Mouse (Mus musculus) effector memory CD4-positive, alpha-beta T cell, adult 5 months (primary cell): ENCODE data around the gene Gm6034. TPM values are rescaled to one million over a fixed set of nuclear protein-coding genes. Genes with fewer than 3 reads are reported as not detected.

Experiments
- polyA plus RNA-seq: library from polyadenylated mRNA; unstranded; fragments of 100-300 nt; shearing (Covaris generic); gene quantifications from one replicate; pipeline ENCODE4 v1.2.1, GENCODE M21; 2017

Gm6034 gene
- 0.95 TPM for polyA plus RNA-seq

GRCm38 (mm10) chr17:36042610-36043169, at the start of gene Gm6034, which contains the start of gene H2-T22:
Gene Gm6034, plus strand, starts transcription at chr17:36042961.
Gene H2-T22, minus strand, starts transcription at chr17:36042747.

DNA sequence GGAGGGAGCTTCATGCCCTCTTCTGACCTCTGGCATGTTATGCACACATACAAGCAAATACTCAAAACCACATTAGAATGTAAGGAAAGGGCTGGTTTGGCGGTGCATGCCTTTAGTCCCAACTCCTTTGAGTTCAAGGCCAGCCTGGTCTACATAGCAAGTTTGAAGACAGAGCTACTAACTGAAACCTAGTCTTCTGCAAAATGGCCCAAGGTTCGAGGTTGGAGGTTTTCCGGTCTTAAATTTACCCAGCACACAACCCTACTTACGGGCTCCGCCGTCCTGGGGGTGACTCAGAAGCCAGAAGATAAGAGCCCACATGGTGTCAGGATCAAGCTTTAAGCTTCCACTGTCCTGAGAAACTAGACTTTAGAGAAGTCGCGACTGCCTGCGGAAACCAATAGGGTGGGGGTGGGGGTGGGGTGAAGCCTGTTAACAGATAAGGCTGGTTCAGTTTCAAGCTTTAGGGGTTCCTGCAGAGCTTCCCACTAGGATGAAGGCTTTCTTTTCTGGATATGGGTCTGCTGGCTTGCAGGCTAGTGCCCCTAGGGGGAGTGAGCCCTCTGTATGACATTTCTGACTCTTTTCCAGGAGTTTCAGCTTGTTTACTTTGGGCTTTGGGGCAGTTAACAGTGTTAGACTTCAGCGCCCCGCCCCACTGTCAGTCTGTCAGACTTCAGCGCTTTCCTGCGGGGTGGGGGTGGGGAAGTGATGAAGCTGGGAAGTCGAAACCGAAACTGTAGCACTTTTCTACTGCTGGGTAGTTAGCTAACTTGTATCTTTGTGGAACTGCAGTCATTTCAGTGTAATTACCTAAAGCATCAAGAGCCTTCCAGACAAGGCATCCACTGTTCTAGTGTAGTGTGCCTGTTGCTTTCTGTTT, 22.3 kb upstream of the Gm6034 start, which contains the start of gene H2-T24:
H2-T24 (minus strand) TSS at position 370 of the 883 bp plus-strand sequence.

GRCm38 (mm10) chr17:36032351-36032875, 10.3 kb upstream of the Gm6034 start, which contains the start of gene H2-T23:
Gene H2-T23, minus strand, starts transcription at chr17:36032855.

GRCm38 (mm10) chr17:36058362-36058761, 15.6 kb downstream of the Gm6034 start, which contains the start of gene Gm11127:
Gene Gm11127, minus strand, starts transcription at chr17:36058371.

Other genes starting within 250 kb of the Gm6034 start
- 29.2 TPM for gene Ier3, start 221.3 kb upstream of the Gm6034 start, polyA plus RNA-seq
- gene Flot1, start 219.7 kb upstream of the Gm6034 start, polyA plus RNA-seq = 52.6 TPM
- gene Tubb5, start 204.7 kb upstream of the Gm6034 start, polyA plus RNA-seq = 71.0 TPM
- gene Mdc1, start 201.4 kb upstream of the Gm6034 start, polyA plus RNA-seq = 9.5 TPM
- 24.1 TPM for gene Nrm, start 181.6 kb upstream of the Gm6034 start, polyA plus RNA-seq
- 384 TPM for gene Ppp1r18, start 177.4 kb upstream of the Gm6034 start, polyA plus RNA-seq
- 54.0 TPM for gene Dhx16, start 163.1 kb upstream of the Gm6034 start, polyA plus RNA-seq
- gene 2310061I04Rik, start 145.5 kb upstream of the Gm6034 start, polyA plus RNA-seq = 32.9 TPM
- 13.2 TPM for gene Atat1, start 132.9 kb upstream of the Gm6034 start, polyA plus RNA-seq
- 93.2 TPM for gene Mrps18b, start 126.6 kb upstream of the Gm6034 start, polyA plus RNA-seq
- gene Ppp1r10, start 126.5 kb upstream of the Gm6034 start, polyA plus RNA-seq = 76.6 TPM
- 137 TPM for gene Abcf1, start 73.2 kb upstream of the Gm6034 start, polyA plus RNA-seq
- gene Gnl1, start 63.1 kb upstream of the Gm6034 start, polyA plus RNA-seq = 74.2 TPM
- 24.6 TPM for gene Prr3, start 62.7 kb upstream of the Gm6034 start, polyA plus RNA-seq
- gene H2-T24, start 22.4 kb upstream of the Gm6034 start, polyA plus RNA-seq = 10.5 TPM
- gene H2-T23, start 10.1 kb upstream of the Gm6034 start, polyA plus RNA-seq = 476 TPM
- gene H2-T22, start 214 bp upstream of the Gm6034 start, polyA plus RNA-seq = 161 TPM
- not detected for gene Gm11127, start 15.4 kb downstream of the Gm6034 start, polyA plus RNA-seq
- gene Gm19684, start 78.7 kb downstream of the Gm6034 start, polyA plus RNA-seq = 1.5 TPM
- gene Gm7030, start 86.5 kb downstream of the Gm6034 start, polyA plus RNA-seq = not detected
- 8.8 TPM for gene Gm8909, start 125.6 kb downstream of the Gm6034 start, polyA plus RNA-seq
- 0.84 TPM for gene H2-T3, start 147.3 kb downstream of the Gm6034 start, polyA plus RNA-seq
- 120 TPM for gene Rpp21, start 215.1 kb downstream of the Gm6034 start, polyA plus RNA-seq
- gene Trim39, start 229.3 kb downstream of the Gm6034 start, polyA plus RNA-seq = 52.0 TPM
- gene H2-M10.2, start 243.5 kb downstream of the Gm6034 start, polyA plus RNA-seq = not detected